Mouse (Mus musculus) forebrain, embryonic 15.5 days (tissue): ENCODE measurements around the gene Acvr2b. TPM values are rescaled to one million over a fixed set of nuclear protein-coding genes. Genes with fewer than 3 reads are reported as not detected.

Source experiments
- ATAC-seq: fragments of 200-750 bp; cut with Nextera tagmentation; replicated peaks from 2 replicates; pipeline ENCODE4 v1.8.0; 2017; ENCODE audit warnings: mild to moderate bottlenecking, moderate TSS enrichment, moderate library complexity
- H3K27ac ChIP-seq: fragments of 300-500 bp; sonication (generic); replicated peaks from 2 replicates; pipeline ENCODE4 v1.5.1; 2015; ENCODE audit warnings: mild to moderate bottlenecking, inconsistent platforms
- H3K27me3 ChIP-seq: fragments of 300-500 bp; sonication (generic); 2 replicates; pipeline ENCODE4 v1.6.1; 2015; ENCODE audit warnings: inconsistent platforms
- H3K36me3 ChIP-seq: fragments of 300-500 bp; sonication (generic); 2 replicates; pipeline ENCODE4 v1.6.1; 2015; ENCODE audit warnings: mild to moderate bottlenecking, inconsistent platforms
- H3K4me1 ChIP-seq: fragments of 300-500 bp; sonication (generic); 2 replicates; pipeline ENCODE4 v1.6.1; 2015; ENCODE audit warnings: inconsistent platforms
- H3K4me2 ChIP-seq: fragments of 300-500 bp; sonication (generic); replicated peaks from 2 replicates; pipeline ENCODE4 v1.6.1; 2015; ENCODE audit warnings: mild to moderate bottlenecking, inconsistent platforms
- H3K4me3 ChIP-seq: fragments of 300-500 bp; sonication (generic); 2 replicates; pipeline ENCODE4 v1.5.1; 2015; ENCODE audit warnings: mild to moderate bottlenecking, inconsistent platforms
- H3K9ac ChIP-seq: fragments of 300-500 bp; sonication (generic); replicated peaks from 2 replicates; pipeline ENCODE4 v1.6.1; 2015; ENCODE audit warnings: mild to moderate bottlenecking, inconsistent platforms
- H3K9me3 ChIP-seq: fragments of 300-500 bp; sonication (generic); 2 replicates; pipeline ENCODE4 v1.6.1; 2016; ENCODE audit warnings: inconsistent platforms
- WGBS: fragments of 180-500 bp; shearing (Covaris S2); methylation state at CpG from one replicate; pipeline ENCODE4 v1.1.7; 2015; ENCODE audit warnings: mixed read lengths; 5-methylcytosine and 5-hydroxymethylcytosine counted together
- polyA plus RNA-seq: library from polyadenylated mRNA; unstranded; fragments of >200 nt; fragmentation: Nextera tagmentation; extraction: Ambion mirVana; gene quantifications from 2 replicates; pipeline ENCODE4 v1.2.1, GENCODE M21; 2015

Gene Acvr2b
- polyA plus RNA-seq, 1 experiment from 2014 or later = 53.8 TPM

DNA sequence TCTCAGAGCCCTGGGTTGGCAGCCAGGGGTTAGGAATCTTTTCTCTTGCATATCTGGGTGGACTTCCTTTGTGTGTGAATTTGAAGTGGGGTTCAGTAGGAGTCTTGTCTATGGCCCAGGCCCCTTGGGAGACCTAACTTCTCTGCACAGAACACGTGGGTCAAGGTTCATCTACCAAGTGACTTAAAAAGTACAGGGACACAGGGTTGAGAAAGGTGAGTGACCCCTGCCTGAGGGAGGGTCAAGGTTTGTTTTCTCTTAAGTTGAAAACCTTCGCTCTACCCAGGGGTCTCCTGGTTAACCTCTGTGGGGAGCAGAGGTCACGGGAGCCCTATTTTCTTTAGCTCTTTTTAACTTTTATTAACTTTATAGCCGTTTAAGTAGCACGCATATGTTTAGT, 7.9 kb downstream of the Acvr2b start:
- H3K4me3 ChIP-seq = no peak overlapping the region
- ATAC-seq = no peak
- peaks cover 32% of the 10 kb centered on the region for H3K4me1 ChIP-seq
- H3K27me3 ChIP-seq = no peaks in the 10 kb centered on the region
- no peak overlapping the region for H3K9ac ChIP-seq
- H3K9me3 ChIP-seq = no peaks in the 10 kb centered on the region
- 0 out of 2 replicates have a peak, but pooled peaks cover 6% of the 10 kb centered on the region for H3K36me3 ChIP-seq
- 93% methylated on average over 5 of the region's 5 CpGs for WGBS
- H3K4me2 ChIP-seq = no peak overlapping the region
- H3K27ac ChIP-seq = no peak overlapping the region

DNA sequence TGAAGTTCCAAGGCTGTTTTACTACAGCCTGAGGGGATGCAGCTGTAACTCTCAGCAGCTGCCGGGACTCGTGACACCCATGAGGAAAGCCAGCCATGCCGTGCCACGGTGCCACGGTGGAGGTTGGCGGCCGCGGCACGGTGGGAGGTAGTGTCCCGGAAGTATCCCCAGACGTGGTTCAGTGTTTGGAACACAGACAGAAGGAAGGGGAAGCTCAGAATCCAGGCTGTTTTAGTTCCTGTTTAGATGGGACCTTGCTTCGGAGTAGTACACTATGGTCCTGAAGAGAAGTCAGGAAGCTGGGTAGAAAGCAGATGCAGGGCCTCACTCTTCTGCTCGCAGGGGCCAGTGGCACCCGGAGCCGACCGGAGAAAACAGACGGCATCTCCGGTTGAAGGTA, 16.1 kb downstream of the Acvr2b start:
- Histone ChIP-seq H3K4me1 (peaks cover 39% of the 10 kb centered on the region), H3K27ac (no peak overlapping the region), H3K36me3 (no peaks in the 10 kb centered on the region), H3K9ac (no peak overlapping the region), H3K4me3 (no peak overlapping the region), H3K4me2 (no peak overlapping the region), H3K9me3 (no peaks in the 10 kb centered on the region), H3K27me3 (no peaks in the 10 kb centered on the region)
- 88% methylated on average over 18 of the region's 18 CpGs for WGBS
- ATAC-seq = no peak

DNA sequence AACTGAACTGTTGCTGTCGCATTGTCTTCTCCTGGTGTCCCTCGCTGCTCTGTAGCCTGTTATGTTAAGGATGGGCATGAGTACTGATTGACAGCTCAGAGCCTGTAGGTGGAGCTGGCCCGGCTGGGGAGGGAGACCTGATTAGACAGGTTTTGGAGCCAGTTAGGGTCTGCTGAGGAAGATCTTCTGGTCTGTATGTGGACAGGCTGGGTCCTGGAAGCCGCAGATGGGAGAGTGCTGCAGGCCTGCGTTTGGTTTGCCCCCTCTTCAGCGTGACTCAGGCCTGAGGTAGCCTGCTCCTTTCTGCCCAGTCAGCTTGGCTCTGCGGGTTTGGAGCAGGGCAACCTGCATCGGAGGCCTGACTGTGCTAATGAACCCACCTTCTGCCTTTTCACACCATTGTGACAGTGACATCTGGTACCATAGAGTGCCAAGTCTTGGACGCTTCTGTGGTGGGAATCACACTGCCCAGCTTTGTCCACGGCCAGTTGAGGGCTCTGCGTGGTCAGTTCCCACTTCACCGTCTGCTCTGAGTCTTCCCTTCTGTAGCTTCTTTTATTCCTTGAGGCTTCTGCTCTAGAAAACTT, 18.0 kb downstream of the Acvr2b start:
- ATAC-seq = no peak
- Histone ChIP-seq H3K27ac (no peak overlapping the region), H3K27me3 (no peaks in the 10 kb centered on the region), H3K36me3 (no peaks in the 10 kb centered on the region), H3K4me1 (peaks cover 46% of the 10 kb centered on the region), H3K9ac (no peak overlapping the region), H3K4me3 (no peak overlapping the region), H3K9me3 (no peaks in the 10 kb centered on the region), H3K4me2 (no peak overlapping the region)
- 65% methylated on average over 12 of the region's 12 CpGs for WGBS

DNA sequence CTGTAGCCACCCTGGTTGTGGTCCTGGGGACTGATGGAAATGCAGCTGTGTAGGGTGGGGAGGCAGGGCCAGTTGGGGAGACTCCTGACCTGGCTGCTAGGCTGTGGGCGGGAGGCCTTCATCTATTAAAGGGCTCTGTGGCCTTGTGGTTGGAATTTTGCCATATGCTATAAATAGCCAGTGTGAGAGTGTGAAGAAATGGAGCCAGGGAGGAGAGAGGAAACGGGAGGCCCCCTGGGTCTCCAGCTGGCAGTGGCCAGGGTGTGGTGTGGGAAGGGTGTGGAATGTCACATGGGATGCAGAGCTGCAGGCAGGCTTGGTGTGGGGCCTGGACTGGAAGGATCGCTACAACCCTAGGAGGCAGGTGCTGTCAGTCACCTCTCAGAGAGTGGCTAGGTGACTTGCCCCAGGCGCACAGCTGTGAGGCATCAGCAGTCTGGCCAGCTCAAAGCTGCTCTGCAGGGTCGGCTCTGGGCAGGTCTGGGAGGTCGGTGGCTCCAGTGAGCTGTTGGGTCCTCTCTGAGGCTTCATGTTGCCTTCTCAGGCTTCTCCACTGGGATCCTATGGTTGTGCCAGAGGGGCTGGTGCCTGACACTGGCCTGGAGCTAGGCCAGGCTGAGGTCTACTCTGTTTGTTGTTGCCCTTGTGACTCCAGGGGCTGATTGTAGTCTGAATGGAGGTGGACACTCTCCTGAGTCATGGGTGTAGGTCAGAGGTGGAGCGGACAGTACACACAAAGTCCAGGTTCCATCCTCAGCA, 23.5 kb downstream of the Acvr2b start:
- Histone ChIP-seq H3K27ac (0 out of 2 replicates have a peak overlapping the region, but pooled peaks have one; percentile 3), H3K4me1 (peaks cover 37% of the 10 kb centered on the region)

DNA sequence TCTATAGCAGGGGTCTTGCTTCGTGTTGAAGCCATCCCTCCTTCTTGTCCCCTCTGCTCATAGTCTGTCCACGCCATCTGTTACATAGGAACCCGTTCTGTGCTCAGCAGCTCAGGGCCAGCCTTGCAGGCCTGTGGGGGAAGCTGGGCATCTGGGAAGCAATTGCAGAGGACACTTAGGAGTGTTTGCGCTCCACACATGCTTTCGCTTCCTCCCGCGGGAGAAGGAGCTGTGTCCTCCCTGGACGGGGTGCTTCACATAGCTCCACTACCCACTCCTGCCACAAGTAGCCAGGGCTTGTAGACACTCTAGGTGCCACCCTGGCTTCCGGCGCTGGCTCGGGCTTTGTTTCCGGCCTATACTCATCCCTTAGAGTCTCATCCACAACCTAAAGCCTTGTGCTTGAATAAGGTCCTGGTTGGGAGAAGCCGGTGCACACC, 24.1 kb downstream of the Acvr2b start:
- no peak for ATAC-seq
- peaks cover 33% of the 10 kb centered on the region for H3K4me1 ChIP-seq
- H3K4me2 ChIP-seq = no peak overlapping the region
- no peaks in the 10 kb centered on the region for H3K27me3 ChIP-seq
- H3K4me3 ChIP-seq = no peak overlapping the region
- 0 out of 2 replicates have a peak overlapping the region, but pooled peaks have one; percentile 3 for H3K27ac ChIP-seq
- H3K9me3 ChIP-seq = no peaks in the 10 kb centered on the region
- peaks cover 20% of the 10 kb centered on the region for H3K36me3 ChIP-seq
- WGBS = 87% methylated on average over 13 of the region's 13 CpGs
- H3K9ac ChIP-seq = no peak overlapping the region

More for the DNA sequence above, 23.5 kb downstream of the Acvr2b start:
- WGBS = 58% methylated on average over 7 of the region's 7 CpGs
- Histone ChIP-seq H3K36me3 (peaks cover 16% of the 10 kb centered on the region), H3K27me3 (no peaks in the 10 kb centered on the region), H3K4me3 (no peak overlapping the region), H3K9me3 (no peaks in the 10 kb centered on the region), H3K9ac (no peak overlapping the region), H3K4me2 (no peak overlapping the region)
- ATAC-seq = peak; percentile 36; the same call in 1 of the 2 replicates

DNA sequence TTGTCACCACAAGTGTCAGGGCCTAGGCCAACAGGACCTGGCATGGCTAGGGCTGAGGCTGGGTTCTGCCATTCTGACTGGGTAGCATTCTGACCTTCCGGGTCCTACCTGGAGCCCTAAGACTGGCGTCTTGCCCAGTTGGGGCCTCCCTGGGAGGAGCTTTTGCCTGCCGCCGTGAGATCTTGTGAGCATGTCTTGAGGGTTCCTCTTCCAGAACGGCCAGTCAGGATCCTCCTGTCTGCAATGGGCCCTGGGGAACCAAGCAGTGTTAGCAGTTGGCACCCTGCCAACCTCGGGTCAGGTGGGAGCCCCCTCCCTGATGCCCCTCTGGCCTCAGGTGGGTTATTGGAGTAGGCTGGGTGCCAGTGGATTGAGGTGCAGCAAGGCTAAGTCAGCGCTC, 24.6 kb downstream of the Acvr2b start:
- no peak overlapping the region for H3K27ac ChIP-seq
- no peaks in the 10 kb centered on the region for H3K9me3 ChIP-seq
- H3K27me3 ChIP-seq = no peaks in the 10 kb centered on the region
- no peak overlapping the region for H3K4me2 ChIP-seq
- H3K4me1 ChIP-seq = peaks cover 33% of the 10 kb centered on the region
- ATAC-seq = no peak
- no peak overlapping the region for H3K4me3 ChIP-seq
- 73% methylated on average over 7 of the region's 7 CpGs for WGBS
- H3K36me3 ChIP-seq = peaks cover 24% of the 10 kb centered on the region
- no peak overlapping the region for H3K9ac ChIP-seq

DNA sequence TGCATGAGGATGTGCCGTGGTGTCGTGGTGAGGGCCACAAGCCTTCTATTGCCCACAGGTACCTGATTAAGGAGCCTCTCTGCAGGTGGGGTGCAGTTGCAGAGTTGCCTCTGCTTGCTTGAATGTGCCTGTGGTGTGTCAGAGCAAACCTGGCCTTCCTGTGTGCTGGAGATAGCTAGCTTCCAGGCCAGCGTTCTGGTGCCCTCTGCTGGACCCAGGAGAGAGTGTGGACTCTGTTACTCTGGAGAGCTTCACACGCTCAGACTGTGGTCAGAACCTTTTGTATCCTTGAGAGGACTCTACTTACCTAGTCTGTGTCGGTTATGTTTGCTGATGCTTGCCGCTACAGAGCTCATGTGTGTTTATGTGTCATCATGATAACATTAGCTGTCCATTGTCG, 28.4 kb downstream of the Acvr2b start:
- H3K27ac ChIP-seq = no peak overlapping the region
- H3K4me3 ChIP-seq = no peak overlapping the region
- no peaks in the 10 kb centered on the region for H3K9me3 ChIP-seq
- WGBS = 59% methylated on average over 7 of the region's 7 CpGs
- H3K36me3 ChIP-seq = peaks cover 56% of the 10 kb centered on the region
- ATAC-seq = peak; percentile 78
- H3K27me3 ChIP-seq = no peaks in the 10 kb centered on the region
- H3K4me1 ChIP-seq = peaks cover 15% of the 10 kb centered on the region
- H3K9ac ChIP-seq = no peak overlapping the region
- no peak overlapping the region for H3K4me2 ChIP-seq

DNA sequence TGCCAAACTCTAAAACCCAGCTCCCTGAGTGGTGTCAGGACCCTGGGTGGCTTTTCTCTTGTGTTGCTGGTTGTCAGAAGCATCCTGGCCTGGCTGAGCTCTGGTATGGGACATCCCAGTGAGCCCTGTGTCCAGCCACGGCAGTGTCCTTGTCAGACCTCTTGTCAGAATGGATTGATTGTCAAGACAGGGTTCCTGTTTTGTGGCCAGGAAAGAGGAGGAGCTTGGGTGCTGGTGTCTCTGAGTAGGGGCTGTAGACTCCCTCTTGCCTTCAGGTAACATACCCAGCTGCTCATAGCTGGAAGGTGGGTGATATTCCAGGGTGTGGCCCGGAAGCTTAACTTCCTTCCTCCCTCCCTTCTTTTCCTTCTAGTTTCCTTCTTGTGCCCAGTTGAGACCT, 33.9 kb downstream of the Acvr2b start:
- no peak for ATAC-seq
- no peak overlapping the region for H3K4me3 ChIP-seq
- H3K27ac ChIP-seq = no peak overlapping the region
- no peak overlapping the region for H3K4me2 ChIP-seq
- no peak overlapping the region for H3K9ac ChIP-seq
- H3K36me3 ChIP-seq = peaks cover 51% of the 10 kb centered on the region
- H3K9me3 ChIP-seq = no peaks in the 10 kb centered on the region
- H3K27me3 ChIP-seq = no peaks in the 10 kb centered on the region
- no peaks in the 10 kb centered on the region for H3K4me1 ChIP-seq
- WGBS = 94% methylated on average over 2 of the region's 2 CpGs

DNA sequence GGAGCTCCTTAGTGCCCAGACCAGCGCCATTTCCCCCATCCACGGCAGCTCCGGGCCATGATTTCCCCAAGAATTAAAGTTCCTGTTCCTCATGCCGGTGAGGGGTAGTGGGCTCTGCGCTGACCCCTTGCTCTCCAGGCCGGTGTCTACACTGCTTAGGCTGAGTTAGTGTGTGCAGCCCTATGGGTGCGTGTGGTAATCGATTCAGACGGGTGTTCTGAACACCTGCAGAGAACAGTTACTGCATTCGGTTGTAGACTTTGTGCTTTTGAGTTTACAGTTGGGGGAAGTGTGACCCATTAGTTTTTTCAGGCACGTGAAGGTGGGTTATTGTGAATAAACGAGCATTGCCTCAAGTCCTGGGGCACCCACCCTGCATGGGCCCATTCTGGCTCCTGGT, 36.1 kb downstream of the Acvr2b start:
- H3K9ac ChIP-seq = no peak overlapping the region
- no peaks in the 10 kb centered on the region for H3K27me3 ChIP-seq
- H3K36me3 ChIP-seq = peaks cover 30% of the 10 kb centered on the region
- no peaks in the 10 kb centered on the region for H3K4me1 ChIP-seq
- H3K4me2 ChIP-seq = no peak overlapping the region
- no peak overlapping the region for H3K27ac ChIP-seq
- H3K4me3 ChIP-seq = no peak overlapping the region
- H3K9me3 ChIP-seq = no peaks in the 10 kb centered on the region
- ATAC-seq = no peak
- WGBS = 89% methylated on average over 12 of the region's 12 CpGs

DNA sequence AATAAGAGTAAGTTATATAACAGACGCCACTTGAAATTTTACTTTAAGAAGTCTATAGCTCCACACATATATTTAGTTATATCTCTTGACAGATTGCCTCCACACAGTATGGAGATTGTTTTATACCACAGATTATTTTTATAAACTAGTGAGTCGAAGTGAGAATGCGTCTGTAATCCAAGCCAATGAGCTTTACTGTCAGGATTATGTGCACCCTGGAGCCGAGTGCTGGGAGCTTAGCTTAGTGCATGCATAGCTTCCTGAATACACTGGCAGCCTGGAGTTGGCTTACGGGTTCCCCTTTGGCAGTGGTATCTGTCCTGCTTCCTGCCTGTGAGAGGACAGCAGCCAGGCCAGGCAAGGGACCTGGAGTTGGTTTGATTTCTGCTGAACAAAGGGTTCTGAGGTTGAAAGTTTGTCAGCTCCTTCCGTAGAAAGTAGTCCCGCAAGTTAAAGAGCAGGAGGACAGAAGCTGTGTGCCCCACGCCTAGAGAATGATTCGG, 36.6 kb downstream of the Acvr2b start:
- H3K9ac ChIP-seq = no peak overlapping the region
- peaks cover 25% of the 10 kb centered on the region for H3K36me3 ChIP-seq
- no peak overlapping the region for H3K4me3 ChIP-seq
- ATAC-seq = no peak
- no peaks in the 10 kb centered on the region for H3K4me1 ChIP-seq
- no peak overlapping the region for H3K4me2 ChIP-seq
- H3K9me3 ChIP-seq = no peaks in the 10 kb centered on the region
- WGBS = 93% methylated on average over 9 of the region's 9 CpGs
- H3K27ac ChIP-seq = no peak overlapping the region
- no peaks in the 10 kb centered on the region for H3K27me3 ChIP-seq

DNA sequence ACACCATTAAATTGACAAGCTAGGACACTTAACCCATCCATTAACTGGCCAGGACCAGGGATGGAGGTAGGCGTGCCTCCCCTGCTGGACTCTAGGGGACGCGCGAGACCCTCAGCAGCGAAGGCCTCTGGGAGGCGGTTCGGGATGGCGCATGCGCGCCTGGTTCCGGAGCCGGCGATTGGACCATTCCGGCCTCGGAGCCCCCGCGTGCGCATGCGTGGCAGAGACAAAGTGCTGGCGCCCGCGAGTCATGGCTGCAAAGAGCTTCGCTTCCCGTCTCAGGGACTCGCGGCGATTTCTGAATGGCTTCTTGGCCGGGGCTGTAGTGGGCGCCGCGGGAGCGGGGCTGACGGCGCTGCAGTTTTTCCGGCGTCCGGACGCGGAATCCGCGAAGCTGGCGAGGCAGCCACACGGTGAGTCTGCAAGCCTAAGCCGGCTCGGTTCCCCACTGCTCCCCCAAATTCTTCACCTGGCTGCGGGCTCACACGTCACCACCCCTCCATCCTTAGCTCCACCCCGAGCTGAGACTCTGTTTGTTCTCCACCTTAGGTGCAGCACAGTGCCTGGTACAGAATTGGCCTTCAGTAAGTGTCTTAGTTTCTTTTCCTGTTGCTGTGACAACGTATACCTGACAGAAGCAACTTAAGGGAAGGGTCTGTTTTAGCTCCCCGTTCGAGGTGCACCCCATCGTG, 43.0 kb downstream of the Acvr2b start, which contains the start of gene Exog:
Gene Exog (plus strand): TSS at position 206 of the 692 bp plus-strand sequence.
- H3K9ac ChIP-seq = peak within 1 kb of the TSS; percentile 83
- H3K4me2 ChIP-seq = peak within 1 kb of the TSS; percentile 82
- peak; percentile 95 for ATAC-seq
- H3K4me1 ChIP-seq = peaks cover 20% of the 10 kb centered on the region
- no peaks in the 10 kb centered on the region for H3K27me3 ChIP-seq
- H3K36me3 ChIP-seq = peaks cover 33% of the 10 kb centered on the region
- no peaks in the 10 kb centered on the region for H3K9me3 ChIP-seq
- WGBS = under 1% methylated on average over 52 of the region's 52 CpGs
- peak within 1 kb of the TSS; percentile 64 for H3K4me3 ChIP-seq
- H3K27ac ChIP-seq = peak within 1 kb of the TSS; percentile 87

DNA sequence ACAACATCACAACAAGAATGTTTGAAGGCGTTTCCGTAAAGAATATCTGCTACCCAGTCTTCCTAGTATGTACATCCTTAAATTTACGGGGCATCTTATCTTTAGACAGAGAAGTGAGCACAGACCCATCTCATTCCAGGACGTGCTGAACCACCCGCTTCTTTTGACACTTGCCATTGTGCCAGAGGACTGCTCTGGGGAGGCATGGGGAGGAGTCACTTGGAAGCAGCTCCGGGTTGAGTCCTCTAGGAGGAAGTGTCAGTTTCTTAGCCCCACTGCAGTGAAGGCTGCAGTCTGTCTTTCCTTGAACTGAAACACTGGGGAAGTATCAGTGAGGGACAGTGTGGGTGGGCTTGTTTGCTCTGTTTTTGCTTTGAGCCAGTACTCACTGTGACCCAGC, 43.8 kb downstream of the Acvr2b start:
- no peak overlapping the region for H3K27ac ChIP-seq
- ATAC-seq = no peak
- peak overlapping the region; percentile 64 for H3K4me3 ChIP-seq
- H3K4me2 ChIP-seq = peak overlapping the region; percentile 82
- peak overlapping the region; percentile 83 for H3K9ac ChIP-seq
- peaks cover 20% of the 10 kb centered on the region for H3K4me1 ChIP-seq
- WGBS = 39% methylated on average over 6 of the region's 6 CpGs
- H3K36me3 ChIP-seq = peaks cover 39% of the 10 kb centered on the region
- no peaks in the 10 kb centered on the region for H3K9me3 ChIP-seq
- H3K27me3 ChIP-seq = no peaks in the 10 kb centered on the region
